Mouse (Mus musculus): ENCODE data around the gene Msh5. TPM values are rescaled to one million over a fixed set of nuclear protein-coding genes. Genes with fewer than 3 reads are reported as not detected.

Gene Msh5
- polyA plus RNA-seq, 1 experiment: 15.5 TPM

- peaks cover 7% of the 10 kb centered on the region; the same call in 1 of the 2 replicates for H3K36me3 ChIP-seq (ENCODE audit: control insufficient read depth, insufficient read depth, low read length)
- no peak overlapping the region for H3K4me3 ChIP-seq (ENCODE audit: control insufficient read depth, insufficient read depth, low read length)
- peaks cover 9% of the 10 kb centered on the region for H3K4me1 ChIP-seq (replicated peaks; ENCODE audit: control insufficient read depth, insufficient read depth, low read length)
- DNase-seq: no peak
- WGBS: 48% methylated on average over 2 of the region's 2 CpGs
- TF ChIP-seq CTCF (IDR thresholded peaks at IDR 0.05; ENCODE audit: borderline replicate concordance, control insufficient read depth, extremely low read depth, insufficient read depth, low read length, poor library complexity) (no peak), POLR2A (IDR thresholded peaks at IDR 0.05; ENCODE audit: control insufficient read depth, extremely low read depth, insufficient read depth, low read length, poor library complexity) (no peak)
- no peaks in the 10 kb centered on the region; the same call in 1 of the 2 replicates for H3K27me3 ChIP-seq (ENCODE audit: control insufficient read depth, insufficient read depth, low read length)
- H3K27ac ChIP-seq (ENCODE audit: control insufficient read depth, insufficient read depth, low read length): no peak overlapping the region
Measured at GRCm38 (mm10) chr17:35088151-35088550, 41.6 kb upstream of the Msh5 start.

- H3K4me3 ChIP-seq (ENCODE audit: control insufficient read depth, insufficient read depth, low read length): no peak within 1 kb of the TSS
Measured at GRCm38 (mm10) chr17:35085208-35085865, 38.8 kb upstream of the Msh5 start, which contains the start of gene Ly6g6f. Ly6g6f (minus strand) TSS chr17:35085610.

GRCm38 (mm10) chr17:35083929-35084497 is 37.5 kb upstream of the Msh5 start:
- no peak for DNase-seq
- Histone ChIP-seq H3K27me3 (ENCODE audit: control insufficient read depth, insufficient read depth, low read length) (no peaks in the 10 kb centered on the region; the same call in 1 of the 2 replicates), H3K4me3 (ENCODE audit: control insufficient read depth, insufficient read depth, low read length) (no peak overlapping the region), H3K4me1 (replicated peaks; ENCODE audit: control insufficient read depth, insufficient read depth, low read length) (peaks cover 6% of the 10 kb centered on the region; the same call in 1 of the 2 replicates), H3K27ac (ENCODE audit: control insufficient read depth, insufficient read depth, low read length) (no peak overlapping the region), H3K36me3 (ENCODE audit: control insufficient read depth, insufficient read depth, low read length) (no peaks in the 10 kb centered on the region)
- TF ChIP-seq CTCF (IDR thresholded peaks at IDR 0.05; ENCODE audit: borderline replicate concordance, control insufficient read depth, extremely low read depth, insufficient read depth, low read length, poor library complexity) (no peak), POLR2A (IDR thresholded peaks at IDR 0.05; ENCODE audit: control insufficient read depth, extremely low read depth, insufficient read depth, low read length, poor library complexity) (no peak)
- WGBS: 67% methylated on average over 3 of the region's 3 CpGs

More at GRCm38 (mm10) chr17:35085208-35085865, 38.8 kb upstream of the Msh5 start, which contains the start of gene Ly6g6f:
- Histone ChIP-seq H3K4me1 (replicated peaks; ENCODE audit: control insufficient read depth, insufficient read depth, low read length) (peaks cover 4% of the 10 kb centered on the region), H3K27ac (ENCODE audit: control insufficient read depth, insufficient read depth, low read length) (no peak within 1 kb of the TSS), H3K36me3 (ENCODE audit: control insufficient read depth, insufficient read depth, low read length) (no peaks in the 10 kb centered on the region), H3K27me3 (ENCODE audit: control insufficient read depth, insufficient read depth, low read length) (no peaks in the 10 kb centered on the region; the same call in 1 of the 2 replicates)
- DNase-seq: no peak
- TF ChIP-seq POLR2A (IDR thresholded peaks at IDR 0.05; ENCODE audit: control insufficient read depth, extremely low read depth, insufficient read depth, low read length, poor library complexity): no peak
- TF ChIP-seq CTCF (IDR thresholded peaks at IDR 0.05; ENCODE audit: borderline replicate concordance, control insufficient read depth, extremely low read depth, insufficient read depth, low read length, poor library complexity): no peak
- 88% methylated on average over 7 of the region's 7 CpGs for WGBS

- Histone ChIP-seq H3K4me3 (ENCODE audit: control insufficient read depth, insufficient read depth, low read length) (no peak overlapping the region), H3K27ac (ENCODE audit: control insufficient read depth, insufficient read depth, low read length) (no peak overlapping the region), H3K27me3 (ENCODE audit: control insufficient read depth, insufficient read depth, low read length) (no peaks in the 10 kb centered on the region; the same call in 1 of the 2 replicates), H3K4me1 (replicated peaks; ENCODE audit: control insufficient read depth, insufficient read depth, low read length) (peaks cover 9% of the 10 kb centered on the region; the same call in 1 of the 2 replicates), H3K36me3 (ENCODE audit: control insufficient read depth, insufficient read depth, low read length) (no peaks in the 10 kb centered on the region)
- TF ChIP-seq POLR2A (IDR thresholded peaks at IDR 0.05; ENCODE audit: control insufficient read depth, extremely low read depth, insufficient read depth, low read length, poor library complexity) (no peak), CTCF (IDR thresholded peaks at IDR 0.05; ENCODE audit: borderline replicate concordance, control insufficient read depth, extremely low read depth, insufficient read depth, low read length, poor library complexity) (no peak)
- WGBS: 93% methylated on average over 16 of the region's 16 CpGs
- no peak for DNase-seq
Measured at GRCm38 (mm10) chr17:35082841-35083576, 36.5 kb upstream of the Msh5 start.

- Histone ChIP-seq H3K27me3 (ENCODE audit: control insufficient read depth, insufficient read depth, low read length) (no peaks in the 10 kb centered on the region; the same call in 1 of the 2 replicates), H3K36me3 (ENCODE audit: control insufficient read depth, insufficient read depth, low read length) (no peaks in the 10 kb centered on the region), H3K27ac (ENCODE audit: control insufficient read depth, insufficient read depth, low read length) (no peak overlapping the region), H3K4me1 (replicated peaks; ENCODE audit: control insufficient read depth, insufficient read depth, low read length) (peaks cover 17% of the 10 kb centered on the region; the same call in 1 of the 2 replicates), H3K4me3 (ENCODE audit: control insufficient read depth, insufficient read depth, low read length) (no peak overlapping the region)
- no peak for DNase-seq
- WGBS: 97% methylated on average over 4 of the region's 4 CpGs
- no peak for TF ChIP-seq POLR2A (IDR thresholded peaks at IDR 0.05; ENCODE audit: control insufficient read depth, extremely low read depth, insufficient read depth, low read length, poor library complexity)
- no peak for TF ChIP-seq CTCF (IDR thresholded peaks at IDR 0.05; ENCODE audit: borderline replicate concordance, control insufficient read depth, extremely low read depth, insufficient read depth, low read length, poor library complexity)
Measured at GRCm38 (mm10) chr17:35080710-35081109, 34.2 kb upstream of the Msh5 start.

GRCm38 (mm10) chr17:35080248-35080647 is 33.7 kb upstream of the Msh5 start:
- no peak for TF ChIP-seq CTCF (IDR thresholded peaks at IDR 0.05; ENCODE audit: borderline replicate concordance, control insufficient read depth, extremely low read depth, insufficient read depth, low read length, poor library complexity)
- TF ChIP-seq POLR2A (IDR thresholded peaks at IDR 0.05; ENCODE audit: control insufficient read depth, extremely low read depth, insufficient read depth, low read length, poor library complexity): no peak
- Histone ChIP-seq H3K4me3 (ENCODE audit: control insufficient read depth, insufficient read depth, low read length) (no peak overlapping the region), H3K4me1 (replicated peaks; ENCODE audit: control insufficient read depth, insufficient read depth, low read length) (peaks cover 17% of the 10 kb centered on the region; the same call in 1 of the 2 replicates)

More at GRCm38 (mm10) chr17:35080248-35080647, 33.7 kb upstream of the Msh5 start:
- WGBS: 77% methylated on average over 6 of the region's 6 CpGs
- DNase-seq: no peak
- Histone ChIP-seq H3K27me3 (ENCODE audit: control insufficient read depth, insufficient read depth, low read length) (no peaks in the 10 kb centered on the region; the same call in 1 of the 2 replicates), H3K36me3 (ENCODE audit: control insufficient read depth, insufficient read depth, low read length) (no peaks in the 10 kb centered on the region), H3K27ac (ENCODE audit: control insufficient read depth, insufficient read depth, low read length) (no peak overlapping the region)

Measured in thymus, adult 2 months (tissue).